Mouse (Mus musculus): Measurements from ENCODE around the gene Ubxn11.

GRCm38 (mm10) chr4:134157558-134157957 is 55.2 kb downstream of the Ubxn11 start:
- TF ChIP-seq CTCF (conservative IDR thresholded peaks at IDR 0.05; ENCODE audit: low read length) (no peak), NANOG (IDR thresholded peaks at IDR 0.05; ENCODE audit: borderline replicate concordance, low read length) (no peak)
